Mouse (Mus musculus) spleen, adult 2 months (tissue): ENCODE results near the gene Mef2c. TPM values are rescaled to one million over a fixed set of nuclear protein-coding genes. Genes with fewer than 3 reads are reported as not detected.

Experiments
- DNase-seq, 2 experiments: peaks; one replicate each; pipeline versions ENCODE4 v3.0.0 to v3.0.0-alpha.2; 2012 to 2021; ENCODE audit warnings: low spot score in 2 of 2, low read depth in 1 of 2
- H3K27ac ChIP-seq: fragments of 200-500 bp; 2 replicates; pipeline ENCODE4 v1.5.1; 2012; ENCODE audit warnings: low read length, inconsistent platforms; ENCODE audit not compliant: insufficient read depth
- H3K27me3 ChIP-seq: fragments of 200-500 bp; 2 replicates; pipeline ENCODE4 v1.6.1; 2012; ENCODE audit warnings: mild to moderate bottlenecking, moderate library complexity, low read length, inconsistent platforms; ENCODE audit not compliant: control insufficient read depth, insufficient read depth
- H3K36me3 ChIP-seq: fragments of 200-500 bp; 2 replicates; pipeline ENCODE4 v1.6.1; 2012; ENCODE audit warnings: mild to moderate bottlenecking, low read length, inconsistent platforms; ENCODE audit not compliant: control insufficient read depth, insufficient read depth
- H3K4me1 ChIP-seq: fragments of 200-500 bp; 2 replicates; pipeline ENCODE4 v1.6.1; 2011; ENCODE audit warnings: inconsistent platforms; ENCODE audit not compliant: control insufficient read depth, insufficient read depth, insufficient read length
- H3K4me3 ChIP-seq: fragments of 200-500 bp; 2 replicates; pipeline ENCODE4 v1.5.1; 2011; ENCODE audit warnings: mild to moderate bottlenecking, inconsistent platforms; ENCODE audit not compliant: insufficient read depth, insufficient read length; ENCODE audit errors: extremely low read depth
- CTCF ChIP-seq: fragments of 200-500 bp; IDR thresholded peaks from 2 replicates; pipeline ENCODE4 v1.5.1; 2011; ENCODE audit warnings: mild to moderate bottlenecking, inconsistent platforms; ENCODE audit not compliant: insufficient read depth, insufficient read length, insufficient replicate concordance; ENCODE audit errors: extremely low read depth
- POLR2A ChIP-seq: fragments of 200-500 bp; IDR thresholded peaks from 2 replicates; pipeline ENCODE4 v1.6.1; 2011; ENCODE audit warnings: low read depth, low read length, inconsistent platforms
- WGBS: fragments of 180-500 bp; shearing (Covaris S2); methylation state at CpG from one replicate; pipeline ENCODE4 v1.1.7; 2018; 5-methylcytosine and 5-hydroxymethylcytosine counted together
- polyA plus RNA-seq: library from polyadenylated mRNA; depleted of rRNA; stranded (reverse); fragments of >200 nt; gene quantifications from 2 replicates; pipeline ENCODE4 v1.2.3, GENCODE M21; 2012

Gene Mef2c
- polyA plus RNA-seq, 1 experiment = 59.4 TPM

- no peak for TF ChIP-seq CTCF
- no peak overlapping the region for H3K4me3 ChIP-seq
- DNase-seq = no peak
- WGBS = 67% methylated on average over 4 of the region's 4 CpGs
- peaks cover 3% of the 10 kb centered on the region; the same call in 1 of the 2 replicates for H3K36me3 ChIP-seq
- H3K27me3 ChIP-seq = no peaks in the 10 kb centered on the region
- peaks cover 4% of the 10 kb centered on the region; the same call in 1 of the 2 replicates for H3K4me1 ChIP-seq
- H3K27ac ChIP-seq = no peak overlapping the region
These were observed 40.9 kb downstream of the Mef2c start for GRCm38 (mm10) chr13:83544707-83545106.

DNA sequence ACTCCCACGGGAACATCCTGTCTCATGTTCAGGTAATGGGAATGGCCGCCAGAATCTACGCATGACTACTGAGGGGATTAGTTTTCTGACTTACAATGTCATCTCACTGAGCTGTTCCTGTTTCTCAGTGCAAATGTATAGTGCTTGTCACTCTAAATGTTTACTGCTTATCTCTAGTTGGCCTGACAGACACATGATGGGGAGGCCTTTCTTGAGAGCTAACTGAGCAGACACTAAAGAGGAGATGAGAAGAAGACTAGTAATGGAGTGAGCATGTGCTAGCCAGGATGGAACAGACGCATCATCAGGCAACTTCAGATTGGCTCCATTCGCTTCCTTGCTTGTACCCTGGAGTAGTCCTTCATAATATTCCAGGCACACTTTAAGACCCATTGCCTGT lies 43.0 kb downstream of the Mef2c start:
- whole genome bisulfite sequencing = 96% methylated on average over 5 of the region's 5 CpGs
- H3K4me3 ChIP-seq = no peak overlapping the region
- H3K36me3 ChIP-seq = peaks cover 2% of the 10 kb centered on the region; the same call in 1 of the 2 replicates
- no peak for DNase-seq
- H3K27ac ChIP-seq = no peak overlapping the region
- no peak for TF ChIP-seq POLR2A
- no peak for TF ChIP-seq CTCF
- H3K4me1 ChIP-seq = peaks cover 2% of the 10 kb centered on the region
- no peaks in the 10 kb centered on the region for H3K27me3 ChIP-seq

DNA sequence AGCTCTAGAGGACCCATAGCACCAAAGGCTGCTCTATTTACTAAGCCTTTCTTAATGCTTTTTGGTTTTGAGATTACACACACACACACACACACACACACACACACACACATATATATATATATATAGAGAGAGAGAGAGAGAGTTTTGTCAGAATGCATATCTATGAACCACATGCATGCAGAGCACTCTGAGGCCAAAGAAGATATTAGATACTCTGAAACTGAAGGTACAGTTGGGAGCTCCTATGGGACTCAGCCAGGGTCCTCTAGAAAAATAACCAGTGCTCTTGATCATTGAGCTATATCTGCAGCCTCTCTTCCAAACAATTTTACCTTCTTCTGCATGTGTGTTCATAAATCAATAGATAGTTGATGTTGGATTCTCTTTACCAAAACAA lies 47.4 kb downstream of the Mef2c start:
- Histone ChIP-seq H3K36me3 (no peaks in the 10 kb centered on the region; the same call in 1 of the 2 replicates), H3K4me1 (peaks cover 3% of the 10 kb centered on the region), H3K27me3 (no peaks in the 10 kb centered on the region), H3K27ac (no peak overlapping the region), H3K4me3 (no peak overlapping the region)
- no peak for TF ChIP-seq POLR2A
- TF ChIP-seq CTCF = no peak
- no peak for DNase-seq

- Histone ChIP-seq H3K27me3 (no peaks in the 10 kb centered on the region), H3K27ac (no peak overlapping the region), H3K4me1 (peaks cover 3% of the 10 kb centered on the region), H3K36me3 (no peaks in the 10 kb centered on the region; the same call in 1 of the 2 replicates), H3K4me3 (no peak overlapping the region)
- TF ChIP-seq CTCF (no peak), POLR2A (no peak)
- WGBS = 43% methylated on average over 1 of the region's 1 CpGs
- DNase-seq = no peak
These were observed 48.2 kb downstream of the Mef2c start for GRCm38 (mm10) chr13:83552051-83552450.

- Histone ChIP-seq H3K27ac (peak overlapping the region; percentile 46), H3K4me3 (no peak overlapping the region), H3K36me3 (no peaks in the 10 kb centered on the region; the same call in 1 of the 2 replicates), H3K4me1 (peaks cover 9% of the 10 kb centered on the region; the same call in 1 of the 2 replicates), H3K27me3 (no peaks in the 10 kb centered on the region)
- no peak for DNase-seq
- TF ChIP-seq POLR2A (no peak), CTCF (no peak)
- WGBS = 82% methylated on average over 2 of the region's 2 CpGs
These were observed 59.4 kb downstream of the Mef2c start for GRCm38 (mm10) chr13:83563261-83563660.

DNA sequence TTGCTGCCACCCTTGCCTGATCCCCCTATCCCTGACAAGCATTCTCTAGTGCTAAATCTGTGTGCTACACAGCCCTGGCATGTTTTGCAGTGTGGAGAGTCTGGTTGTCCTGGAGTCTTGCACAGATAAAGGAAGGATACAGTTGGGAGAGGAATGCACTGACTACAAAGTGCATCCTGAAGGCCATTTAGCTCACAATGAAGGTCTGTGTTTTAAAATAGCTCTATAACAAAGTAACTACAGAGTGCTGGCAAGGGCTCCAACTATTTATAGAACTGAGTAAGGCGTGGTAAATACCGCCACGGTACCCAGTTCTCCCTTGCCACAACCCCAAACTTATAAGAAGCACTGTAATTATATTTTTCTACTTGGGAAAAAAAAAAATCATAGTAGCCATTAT lies 61.9 kb downstream of the Mef2c start:
- DNase-seq = no peak
- Histone ChIP-seq H3K4me3 (no peak overlapping the region), H3K27me3 (no peaks in the 10 kb centered on the region), H3K4me1 (peaks cover 13% of the 10 kb centered on the region), H3K27ac (peak overlapping the region; percentile 82), H3K36me3 (no peaks in the 10 kb centered on the region; the same call in 1 of the 2 replicates)
- WGBS = 10% methylated on average over 3 of the region's 3 CpGs
- no peak for TF ChIP-seq CTCF
- TF ChIP-seq POLR2A = no peak

DNA sequence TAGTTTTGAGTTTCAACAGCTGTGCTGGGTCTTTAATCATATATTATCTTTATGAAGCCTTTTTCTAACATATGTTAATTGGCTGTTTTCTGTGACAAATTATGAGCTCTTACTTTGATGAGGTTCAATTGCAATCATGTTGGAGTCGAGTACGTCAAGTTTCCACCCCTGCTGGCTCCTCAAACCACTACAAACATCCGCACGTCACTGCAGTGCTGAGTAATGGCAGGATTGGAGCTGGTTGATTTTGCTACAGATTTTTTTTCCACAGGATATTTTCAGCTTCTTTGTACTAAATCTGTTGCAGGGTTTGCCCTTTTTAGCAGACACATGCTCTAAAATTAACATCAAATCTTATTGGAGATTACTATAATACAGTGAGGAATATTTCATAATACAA lies 62.3 kb downstream of the Mef2c start:
- H3K4me3 ChIP-seq = no peak overlapping the region
- DNase-seq = peak; percentile 28 to 60
- TF ChIP-seq CTCF = no peak
- no peak for TF ChIP-seq POLR2A
- peak overlapping the region; percentile 70 for H3K27ac ChIP-seq
- H3K27me3 ChIP-seq = no peaks in the 10 kb centered on the region
- H3K4me1 ChIP-seq = peaks cover 14% of the 10 kb centered on the region
- no peaks in the 10 kb centered on the region; the same call in 1 of the 2 replicates for H3K36me3 ChIP-seq
- 16% methylated on average over 4 of the region's 4 CpGs for WGBS
